Mouse (Mus musculus): ENCODE data around the gene Rbm15.
"Not testable (repeated sequence)": the region's sequence is repeated elsewhere in the genome, so short reads cannot be mapped to it uniquely, and the experiment has no call there.

Gene Rbm15

DNA sequence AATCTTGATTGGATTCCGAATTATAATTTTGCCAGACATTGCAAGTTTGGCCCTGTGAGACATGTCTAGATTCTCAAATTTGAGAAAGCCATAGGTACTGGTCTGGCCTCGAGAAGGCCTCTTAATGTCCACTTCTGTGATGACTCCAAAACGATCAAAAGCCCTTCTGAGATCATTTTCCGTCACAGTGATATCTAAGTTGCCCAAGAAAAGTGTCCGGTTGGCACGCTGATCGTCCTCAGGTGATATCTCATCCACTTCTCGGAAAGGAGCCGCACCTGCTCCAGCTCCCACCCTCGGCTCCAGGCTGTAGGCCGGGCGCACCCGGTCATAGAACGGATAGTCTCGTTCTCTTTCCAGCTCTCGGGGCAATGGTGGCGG is 1.7 kb downstream of the Rbm15 start:
- peak; percentile 40 for DNase-seq (ENCODE audit: low read depth, low spot score)

DNA sequence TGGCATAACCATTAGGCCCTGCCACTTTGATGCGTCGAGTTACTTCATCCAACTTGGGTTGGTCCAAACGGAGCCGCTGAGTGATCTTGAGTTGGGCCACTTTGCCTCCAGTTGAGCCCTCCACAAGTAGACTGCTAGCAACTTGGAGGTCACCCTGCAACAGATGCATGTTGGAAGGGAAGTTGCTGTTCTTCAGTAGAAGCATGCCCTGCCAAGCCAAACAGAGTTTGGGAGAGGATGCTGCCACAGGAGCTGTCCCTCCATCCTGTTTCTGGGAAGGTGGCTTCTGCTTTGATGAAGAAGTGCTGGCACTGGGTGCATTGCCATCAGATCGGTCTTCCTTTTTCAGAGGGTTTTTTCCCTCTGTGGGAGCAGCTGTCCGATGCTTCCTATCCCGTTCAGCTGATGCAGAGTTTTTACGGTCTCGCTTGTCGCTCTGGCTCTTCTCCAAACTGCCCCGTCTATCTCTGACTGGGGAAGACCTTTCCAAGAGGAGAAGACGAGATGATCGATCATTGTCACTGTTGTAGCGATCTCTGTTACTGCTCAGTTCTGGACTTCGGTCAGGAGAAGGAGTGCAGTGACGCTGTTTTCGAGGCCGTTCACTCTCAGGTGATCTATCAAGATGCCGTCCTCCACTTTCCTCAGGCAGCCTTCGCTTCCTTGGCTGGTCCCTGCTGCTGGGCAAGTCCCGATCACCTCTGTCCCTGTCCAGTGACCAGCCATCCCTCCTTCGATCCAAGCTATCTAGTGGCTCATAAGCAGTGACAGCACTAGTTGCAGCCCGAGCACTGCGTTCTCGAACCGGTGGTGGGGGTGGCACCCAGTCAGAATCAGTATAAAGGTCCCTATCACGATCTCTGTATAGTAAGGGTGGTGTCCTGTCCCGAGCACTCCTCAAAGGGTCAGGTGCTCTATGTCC is 2.7 kb downstream of the Rbm15 start:
- no peak for DNase-seq (ENCODE audit: low read depth, low spot score)

DNA sequence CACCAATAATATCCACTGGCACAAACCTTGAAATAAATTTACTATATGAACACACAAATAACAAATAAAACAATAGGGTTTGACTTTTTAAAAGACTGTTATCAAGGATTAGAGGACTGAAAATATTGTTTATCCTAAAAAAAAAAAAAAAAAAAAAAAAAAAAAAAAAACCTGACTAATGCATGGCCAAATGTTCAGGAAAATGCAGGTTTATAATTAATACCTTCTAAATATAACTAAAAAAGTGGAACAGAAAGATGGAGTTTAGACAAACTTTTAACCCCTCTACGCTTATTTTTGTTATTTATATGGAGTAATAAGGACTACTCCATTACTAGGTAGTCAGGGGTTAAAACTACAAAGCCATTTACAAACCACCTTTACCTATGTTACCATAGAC is 7.0 kb downstream of the Rbm15 start:
- DNase-seq (ENCODE audit: low read depth, low spot score): no peak

DNA sequence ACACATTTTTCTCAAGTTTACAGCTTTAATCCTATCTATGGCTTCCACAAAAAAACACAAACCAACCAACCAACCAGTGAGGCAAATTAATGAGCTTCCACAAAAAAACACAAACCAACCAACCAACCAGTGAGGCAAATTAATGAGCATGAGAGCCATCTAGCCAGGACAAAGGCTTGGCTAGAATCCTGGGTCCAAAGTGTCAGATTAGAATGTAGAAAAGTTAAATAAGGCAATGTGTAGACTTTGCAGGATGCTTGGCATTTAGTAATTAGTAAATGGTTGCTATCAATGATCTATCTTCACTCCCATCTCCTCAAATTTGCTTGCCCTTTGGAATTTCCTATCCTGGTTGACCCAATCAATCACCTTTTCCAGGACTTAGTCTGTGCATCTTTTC is 11.7 kb downstream of the Rbm15 start:
- DNase-seq (ENCODE audit: low read depth, low spot score): no peak

DNA sequence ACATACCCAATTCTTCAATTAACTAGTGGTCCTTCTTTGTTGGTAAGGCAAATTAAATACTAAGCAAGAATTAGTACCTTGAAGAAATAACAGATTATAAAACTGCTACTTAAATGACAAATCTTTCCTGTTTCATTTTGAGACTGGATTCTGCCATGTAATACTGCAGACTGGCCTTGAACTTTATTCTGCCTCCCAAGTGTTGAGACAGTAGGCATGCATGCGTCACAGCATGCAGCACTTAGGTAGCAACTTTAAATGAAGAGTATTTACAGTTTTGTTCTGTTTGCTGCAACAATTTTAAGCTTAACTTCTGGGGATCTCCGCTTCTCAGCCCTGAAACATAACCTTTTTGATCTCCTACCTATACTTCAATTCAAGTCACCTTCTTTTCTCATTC is 12.3 kb downstream of the Rbm15 start:
- DNase-seq (ENCODE audit: low read depth, low spot score): no peak

DNA sequence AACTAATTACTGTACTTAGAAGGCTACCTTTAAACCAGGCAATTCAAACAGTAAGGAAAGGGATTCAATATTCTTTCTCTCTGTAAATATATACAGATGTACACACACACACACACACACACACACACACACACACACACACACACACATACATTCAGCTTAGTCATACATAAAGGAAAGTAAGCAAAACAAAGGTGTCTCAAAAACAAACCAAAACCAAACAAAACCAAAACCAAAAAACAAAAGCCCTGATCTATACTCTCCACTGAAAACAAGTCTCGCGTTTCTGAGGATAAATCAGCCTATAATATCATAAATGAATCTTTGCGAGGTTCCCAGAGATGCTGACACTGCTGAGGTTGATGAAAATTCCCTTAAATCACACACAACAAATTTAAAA is 16.1 kb downstream of the Rbm15 start:
- DNase-seq (ENCODE audit: low read depth, low spot score): no peak

DNA sequence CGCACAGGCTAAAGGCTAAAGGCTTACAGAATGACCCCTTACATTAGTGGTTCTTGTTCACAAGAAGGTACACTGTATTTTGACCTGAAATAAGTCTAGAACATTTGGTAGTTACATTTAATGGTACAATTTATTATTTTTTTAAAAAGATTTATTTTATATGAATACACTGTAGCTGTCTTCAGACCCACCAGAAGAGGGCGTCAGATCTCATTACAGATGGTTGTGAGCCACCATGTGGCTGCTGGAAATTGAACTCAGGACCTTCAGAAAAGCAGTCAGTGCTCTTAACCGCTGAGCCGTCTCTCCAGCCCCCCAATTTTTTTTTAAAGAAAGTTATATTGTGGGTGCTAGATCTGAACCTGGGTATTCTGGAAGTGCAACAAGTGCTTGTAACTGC is 36.6 kb downstream of the Rbm15 start:
- not testable (repeated sequence) for DNase-seq (ENCODE audit: low read depth, low spot score)

DNA sequence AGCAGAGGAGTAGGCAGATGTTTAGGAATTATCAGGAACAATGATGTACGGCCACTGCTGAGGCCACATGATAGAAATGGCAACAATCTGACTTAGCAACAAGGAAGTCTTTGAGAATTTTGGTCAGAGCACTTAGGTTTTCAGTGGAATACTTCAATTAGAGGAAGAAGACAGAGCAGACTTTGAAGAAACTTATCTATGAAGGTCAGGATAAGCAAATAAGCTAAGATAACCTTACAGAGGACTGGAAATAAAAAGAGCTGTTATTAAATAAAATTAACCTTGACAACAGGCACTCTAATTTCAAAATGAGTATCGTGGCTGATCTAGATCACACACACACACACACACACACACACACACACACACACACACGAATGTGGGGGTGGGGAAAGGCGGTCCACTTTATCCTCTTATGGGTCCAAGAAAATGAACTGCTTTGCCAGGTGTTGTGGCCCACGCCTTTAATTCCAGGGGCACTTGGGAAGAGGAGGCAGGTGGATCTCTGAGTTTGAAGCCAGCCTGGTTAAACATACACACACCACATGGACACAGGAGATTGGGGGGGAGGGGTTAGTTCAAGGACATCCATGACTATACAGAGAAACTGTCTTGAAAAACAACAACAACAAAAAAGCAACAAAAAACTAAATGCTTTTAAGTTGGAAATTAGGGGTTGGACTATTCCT is 37.7 kb downstream of the Rbm15 start:
- no peak for DNase-seq (ENCODE audit: low read depth, low spot score)

DNA sequence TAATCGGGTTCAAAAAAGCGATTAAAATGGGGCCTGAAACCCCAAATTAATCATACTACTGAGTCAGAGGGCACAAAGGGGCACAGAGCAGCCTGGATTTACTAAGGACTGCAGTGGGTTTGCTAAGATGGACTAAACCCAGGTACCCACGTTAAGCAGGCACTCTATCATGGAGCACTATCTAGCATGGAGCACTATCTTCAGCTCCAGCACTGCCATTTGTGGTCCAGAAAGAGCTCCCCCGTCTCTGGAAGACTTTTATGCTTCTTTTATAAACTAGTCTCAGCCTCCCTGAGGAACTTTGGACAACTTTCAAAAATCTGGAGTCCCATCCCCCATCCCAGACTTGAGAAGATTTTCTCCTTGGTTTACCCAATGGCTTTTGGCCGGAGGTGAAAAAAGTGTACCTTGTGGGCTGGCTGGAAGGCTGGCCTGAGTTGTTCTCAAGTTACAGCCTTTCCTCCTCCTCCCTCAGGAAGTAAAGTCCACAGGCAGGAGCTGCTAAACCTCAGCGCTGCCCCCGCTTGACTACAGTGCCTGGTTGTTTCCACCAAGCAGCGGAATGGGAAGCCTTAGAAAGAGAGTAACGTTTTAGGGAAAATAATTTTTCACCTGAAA is 42.6 kb downstream of the Rbm15 start, which contains the start of gene Slc16a4:
Gene Slc16a4 (plus strand): TSS at position 467 of the 618 bp plus-strand sequence.
- no peak for DNase-seq (ENCODE audit: low read depth, low spot score)

DNA sequence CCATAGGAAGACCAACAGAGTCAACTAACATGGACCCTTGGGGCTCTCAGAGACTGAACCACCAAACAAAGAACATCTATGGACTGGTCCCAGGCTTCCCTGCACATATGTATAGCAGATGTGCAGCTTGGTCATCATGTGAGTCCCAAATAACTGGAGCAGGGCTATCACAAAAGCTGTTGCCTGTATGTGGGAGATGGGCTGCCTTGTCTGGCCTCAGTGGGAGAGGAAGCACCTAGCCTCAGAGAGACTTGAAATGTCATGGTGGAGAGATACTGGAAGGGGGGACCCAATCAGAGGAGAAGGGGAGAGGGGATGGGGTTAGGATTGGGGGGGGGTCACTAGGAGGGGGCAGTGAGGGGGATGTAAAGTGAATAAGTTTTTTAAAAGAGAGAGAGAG is 46.1 kb downstream of the Rbm15 start:
- no peak for DNase-seq (ENCODE audit: low read depth, low spot score)

DNA sequence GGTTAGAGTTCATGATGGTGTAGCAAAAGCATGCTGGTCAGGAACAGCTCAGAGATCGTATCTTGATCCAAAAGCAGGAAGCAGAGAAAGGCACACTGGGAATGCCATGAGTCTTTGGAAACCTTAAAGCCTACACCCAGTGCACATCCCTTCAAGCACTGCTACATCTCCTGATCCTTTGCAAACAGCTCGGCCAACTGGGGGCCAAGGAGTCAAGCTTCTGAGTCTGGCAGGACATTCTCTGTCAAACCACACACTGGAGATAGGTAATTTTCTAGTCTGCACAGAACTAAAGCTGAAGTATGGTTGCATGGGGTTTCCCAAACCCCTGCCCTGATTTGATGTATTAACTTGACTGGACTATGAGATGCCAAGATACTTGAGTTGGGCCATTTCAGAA is 47.4 kb downstream of the Rbm15 start:
- DNase-seq (ENCODE audit: low read depth, low spot score): no peak

DNA sequence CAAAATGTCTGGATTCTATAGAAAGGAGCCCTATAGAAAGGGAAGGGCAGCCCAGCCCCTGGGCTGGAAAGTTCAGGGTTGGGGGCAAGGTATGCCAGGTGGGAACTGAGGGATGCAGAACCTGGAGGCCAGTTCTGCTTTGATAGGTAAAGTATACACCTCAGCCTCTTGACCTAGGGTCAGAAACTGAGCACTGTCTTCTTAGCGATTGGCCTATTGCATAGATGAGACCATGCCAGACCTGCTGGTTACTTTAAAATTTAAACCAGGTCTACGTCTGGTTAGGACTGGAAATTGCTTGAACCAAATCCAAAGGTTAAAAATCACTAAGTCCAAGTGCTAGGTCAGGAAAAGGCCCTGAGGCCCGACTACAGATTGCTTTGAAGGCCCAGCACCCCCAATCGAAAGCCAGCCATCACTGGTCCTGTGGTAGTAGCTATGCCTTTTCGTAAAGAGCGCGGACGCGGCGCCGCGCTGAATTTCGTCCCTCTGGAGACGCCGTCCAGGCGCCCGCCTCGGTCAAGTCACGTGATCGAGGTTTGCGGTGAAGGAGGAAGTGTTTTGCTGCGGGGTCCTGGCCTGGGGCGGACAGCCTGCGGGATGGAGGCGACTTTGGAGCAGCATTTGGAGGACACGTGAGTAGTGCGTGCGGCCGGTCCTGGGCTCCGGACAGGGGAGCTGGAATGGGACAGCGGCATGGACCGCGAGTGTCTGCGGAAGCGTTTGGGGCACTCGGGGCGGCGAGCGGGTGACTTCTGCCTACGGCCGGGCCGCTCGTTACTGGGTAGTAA is 54.8 kb downstream of the Rbm15 start, which contains the start of gene Lamtor5:
Gene Lamtor5 (plus strand): TSS at position 380 of the 791 bp plus-strand sequence.
- DNase-seq (ENCODE audit: low read depth, low spot score): peak; percentile 77

DNA sequence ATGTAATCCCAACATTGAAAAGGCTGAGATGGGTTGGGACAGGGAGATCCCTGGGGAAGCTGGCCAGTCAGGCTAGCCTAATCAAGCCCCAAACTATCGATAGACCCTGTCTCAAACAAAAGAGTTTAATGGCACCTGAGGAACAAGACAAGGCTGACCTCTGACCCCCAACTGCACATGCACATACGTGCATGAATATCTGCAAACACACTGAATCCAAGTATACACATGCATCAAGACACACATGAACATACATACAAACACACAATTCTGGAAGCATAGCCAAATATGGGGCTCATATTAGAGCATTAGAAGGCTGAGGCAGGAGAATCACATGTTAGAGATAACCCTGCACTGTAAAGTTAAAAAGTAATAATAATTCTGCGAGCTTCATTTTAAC is 56.8 kb downstream of the Rbm15 start:
- DNase-seq (ENCODE audit: low read depth, low spot score): no peak

DNA sequence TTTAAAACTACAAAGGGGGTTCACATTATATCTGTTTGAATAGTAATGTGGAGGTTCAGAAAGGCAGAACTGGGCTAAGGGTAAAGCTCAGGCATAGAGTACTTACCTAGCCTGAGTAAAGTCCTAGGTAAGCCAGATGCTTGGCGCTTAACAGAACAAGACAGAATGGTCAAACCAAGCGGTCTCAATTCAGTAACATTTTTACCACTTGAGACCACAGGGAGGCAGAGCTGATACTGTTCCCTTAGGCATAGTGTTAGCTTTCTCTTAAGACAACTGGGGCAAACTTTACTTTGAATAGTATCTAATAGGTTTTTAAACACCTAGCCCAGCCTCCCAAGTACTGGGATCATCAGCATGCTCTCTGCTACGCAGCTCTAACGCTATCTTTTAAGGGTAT is 57.5 kb downstream of the Rbm15 start:
- no peak for DNase-seq (ENCODE audit: low read depth, low spot score)

Measured in c-Kit-negative CD71-positive TER-119-positive erythroid progenitor cells, embryonic 14.5 days (primary cell).